Mouse (Mus musculus) thymus, postnatal 0 days (tissue): ENCODE measurements around the gene H2-Ke6. TPM values are rescaled to one million over a fixed set of nuclear protein-coding genes. Genes with fewer than 3 reads are reported as not detected.

Experiments
- DNase-seq: peaks from one replicate; pipeline ENCODE4 v3.0.0-alpha.2; 2015; ENCODE audit warnings: low spot score
- polyA plus RNA-seq: library from polyadenylated mRNA; unstranded; fragments of >200 nt; fragmentation: Nextera tagmentation; extraction: Ambion mirVana; gene quantifications from 2 replicates; pipeline ENCODE4 v1.2.1, GENCODE M21; 2015

The H2-Ke6 gene
- polyA plus RNA-seq: 77.4 and 82.2 TPM in 2 replicates

GRCm38 (mm10) chr17:34027656-34028223, at the start of gene H2-Ke6:
TSS of gene H2-Ke6 (minus strand) at chr17:34028060.
- peak; percentile 92 for DNase-seq

DNA sequence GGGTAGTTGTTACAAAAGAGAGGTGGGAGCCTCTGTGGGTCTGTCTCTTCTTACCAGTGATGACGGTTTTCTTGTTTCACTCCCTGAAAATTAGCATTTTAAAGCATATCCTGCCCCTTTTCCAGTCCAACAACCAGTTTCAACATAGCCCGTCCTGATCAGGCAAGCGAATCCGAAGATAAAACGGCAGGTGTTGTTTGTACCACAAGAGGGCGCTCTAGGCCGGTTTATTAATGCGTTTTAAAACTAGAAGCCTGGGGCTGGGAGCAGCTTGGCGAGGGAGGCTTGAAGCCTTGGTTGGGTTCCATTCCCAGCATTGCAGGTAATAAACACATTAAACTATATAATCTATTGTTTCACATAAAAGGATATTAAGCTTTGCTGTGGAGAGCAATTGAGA, 49.7 kb upstream of the H2-Ke6 start:
- peak; percentile 83 for DNase-seq

DNA sequence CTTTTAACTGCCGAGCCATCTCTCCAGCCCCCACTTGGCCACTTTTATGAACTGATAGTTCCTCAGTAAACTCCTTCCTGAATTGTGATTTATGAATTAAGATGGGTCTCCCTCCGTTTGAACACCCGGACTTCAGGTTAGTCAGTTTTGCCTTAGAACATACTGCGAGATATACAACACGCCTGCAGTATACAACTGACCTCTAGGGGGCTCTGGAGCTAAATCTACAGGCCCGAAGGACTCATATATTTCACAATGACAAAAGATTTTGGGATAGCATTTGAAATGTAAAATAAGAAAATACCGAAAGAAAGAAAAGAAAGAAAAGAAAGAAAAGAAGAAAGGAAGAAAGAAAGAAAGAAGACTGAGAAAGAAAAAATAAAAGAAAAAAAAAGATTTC, 47.4 kb upstream of the H2-Ke6 start:
- peak; percentile 78 for DNase-seq

GRCm38 (mm10) chr17:34072091-34072490, 44.2 kb upstream of the H2-Ke6 start:
- no peak for DNase-seq

DNA sequence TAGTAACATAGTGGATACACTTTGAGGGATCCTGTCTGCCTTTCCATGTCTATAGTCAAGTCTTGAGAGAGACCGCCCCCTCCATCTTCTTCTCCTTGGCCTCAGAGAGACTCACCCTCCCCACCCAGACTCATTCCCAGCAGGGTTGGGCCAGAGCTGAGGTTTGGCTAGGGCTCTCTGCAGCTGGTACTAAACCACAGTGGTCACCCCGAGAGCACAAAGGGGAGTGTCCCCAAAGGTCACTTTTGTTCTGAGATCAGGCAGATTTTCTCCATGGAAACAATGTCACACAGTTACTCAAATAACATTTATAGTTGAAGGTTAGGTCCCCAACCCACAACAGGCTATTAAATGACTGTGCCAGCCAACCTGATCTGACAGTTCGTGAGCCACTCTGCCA, 41.0 kb upstream of the H2-Ke6 start:
- DNase-seq: no peak

DNA sequence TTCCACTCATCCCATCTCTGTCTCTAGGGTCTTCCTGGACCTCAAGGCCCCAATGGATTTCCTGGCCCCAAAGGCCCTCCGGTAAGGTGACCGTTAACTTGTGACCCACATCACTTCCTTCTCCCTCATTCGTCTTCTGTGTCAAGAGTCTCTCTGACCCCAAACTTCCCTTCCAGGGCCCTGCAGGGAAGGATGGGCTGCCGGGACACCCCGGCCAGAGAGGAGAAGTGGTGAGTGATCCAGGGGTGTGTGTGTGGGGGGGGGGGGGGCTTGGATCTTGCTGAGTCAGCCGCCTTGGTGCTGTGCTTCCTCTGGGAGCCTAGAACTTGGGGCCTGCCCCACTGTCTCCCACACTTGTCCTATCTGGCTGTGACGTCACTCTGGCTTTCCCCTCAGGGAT, 29.4 kb upstream of the H2-Ke6 start:
- DNase-seq: no peak

DNA sequence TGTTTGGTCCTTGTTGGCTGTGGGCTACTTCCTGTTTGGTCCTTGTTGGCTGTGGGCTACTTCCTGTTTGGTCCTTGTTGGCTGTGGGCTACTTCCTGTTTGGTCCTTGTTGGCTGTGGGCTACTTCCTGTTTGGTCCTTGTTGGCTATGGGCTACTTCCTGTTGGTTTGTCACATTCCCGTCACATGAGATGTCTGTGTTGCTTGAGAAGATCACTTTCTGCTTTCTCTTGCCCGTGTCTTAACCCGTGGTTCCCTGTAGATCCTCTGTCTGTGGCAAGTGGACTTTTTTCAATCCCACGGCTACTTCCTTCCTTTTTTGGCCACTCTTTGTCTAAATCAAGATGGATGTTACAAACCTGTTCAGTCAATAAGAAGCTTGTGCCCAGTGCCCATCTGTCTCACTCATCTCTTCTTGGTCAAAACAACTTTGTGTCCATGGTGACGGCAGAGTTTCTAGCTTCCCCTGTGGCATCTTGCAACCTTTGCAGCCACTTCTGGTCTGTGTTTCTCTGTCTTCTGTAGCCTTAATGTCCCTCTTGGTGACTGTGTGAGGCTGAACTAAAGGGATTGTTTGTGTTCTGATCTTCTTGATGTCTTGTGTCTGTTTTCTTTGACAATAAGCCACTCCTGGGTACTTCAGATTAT, 19.7 kb upstream of the H2-Ke6 start:
- no peak for DNase-seq

GRCm38 (mm10) chr17:34045941-34046340, 18.1 kb upstream of the H2-Ke6 start:
- DNase-seq: no peak

DNA sequence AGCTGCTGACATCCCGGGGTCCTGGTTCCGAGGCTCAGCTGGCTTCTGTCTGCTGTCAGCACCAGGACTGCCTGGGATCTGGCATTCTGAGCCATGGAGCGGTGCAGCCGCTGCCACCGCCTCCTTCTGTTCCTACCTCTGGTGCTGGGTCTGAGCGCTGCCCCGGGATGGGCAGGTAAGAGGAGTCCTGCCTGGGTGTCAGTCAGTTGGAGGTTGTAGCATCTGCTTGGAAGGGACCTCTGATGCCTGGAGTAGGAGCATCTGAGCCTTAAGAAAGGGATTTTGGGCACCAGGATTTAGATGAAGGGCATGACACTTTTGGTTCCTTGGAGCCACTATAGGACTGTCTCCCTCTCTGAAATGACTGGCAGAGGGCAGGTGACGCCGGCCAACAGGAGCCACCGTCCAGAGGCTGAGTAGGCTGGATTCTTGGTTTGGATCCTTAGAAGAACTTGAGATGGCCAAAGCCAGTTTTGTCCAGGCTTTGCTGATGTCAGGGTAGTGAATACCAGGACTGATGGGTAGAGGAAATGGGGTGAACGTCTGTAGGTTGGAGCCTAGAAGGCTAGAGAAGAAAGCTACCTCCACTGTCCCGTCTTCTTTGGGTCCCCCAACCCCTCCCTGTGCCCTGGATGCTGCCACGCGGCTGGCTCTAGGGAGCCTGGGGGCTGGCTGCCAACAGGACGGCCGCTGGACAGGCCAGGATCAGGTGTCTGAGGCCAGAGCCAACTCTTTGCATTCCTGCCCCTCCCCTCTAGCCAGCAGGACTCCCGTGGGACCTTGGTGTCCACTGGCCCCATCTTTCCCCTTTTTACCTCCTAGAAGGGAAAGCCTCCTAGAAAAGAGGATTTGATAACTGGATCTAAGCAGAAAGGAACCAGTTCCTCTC, 11.9 kb upstream of the H2-Ke6 start:
- no peak for DNase-seq

DNA sequence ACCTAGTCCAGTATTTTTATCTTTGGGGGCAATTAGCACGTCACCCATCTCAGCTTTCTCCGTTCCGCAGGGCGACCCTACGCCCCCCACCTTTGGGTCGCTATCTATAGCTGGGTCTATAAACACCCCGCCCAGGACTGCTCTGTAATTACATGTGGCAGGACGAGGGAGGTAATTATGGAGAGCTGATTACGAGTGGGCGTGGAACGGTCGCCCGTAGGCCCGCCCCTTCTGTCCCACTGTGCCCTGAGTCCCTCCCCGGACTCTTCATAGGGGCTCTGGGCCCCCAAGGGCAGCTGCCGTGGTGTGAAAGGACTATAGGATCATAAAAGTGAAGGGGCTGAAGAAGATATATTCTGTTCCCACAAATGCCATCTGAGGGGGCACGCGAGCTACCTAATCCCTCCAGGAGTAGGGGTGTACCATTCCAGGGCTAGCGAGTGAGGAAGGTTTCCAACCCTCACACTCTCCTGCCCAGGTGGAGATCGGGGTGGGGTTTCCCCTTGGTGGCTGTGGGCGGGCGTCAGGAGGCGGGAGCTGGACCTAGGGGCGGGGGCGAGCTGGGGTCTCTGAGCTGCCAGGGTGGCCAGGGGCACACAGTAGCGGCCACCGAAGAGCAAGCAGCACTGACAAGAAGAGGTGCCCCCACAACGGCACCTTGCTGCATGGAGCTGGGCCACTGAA, 11.2 kb upstream of the H2-Ke6 start, which contains the start of gene Col11a2:
TSS of gene Col11a2 (plus strand) at position 560 of the 684 bp plus-strand sequence.
- no peak for DNase-seq

DNA sequence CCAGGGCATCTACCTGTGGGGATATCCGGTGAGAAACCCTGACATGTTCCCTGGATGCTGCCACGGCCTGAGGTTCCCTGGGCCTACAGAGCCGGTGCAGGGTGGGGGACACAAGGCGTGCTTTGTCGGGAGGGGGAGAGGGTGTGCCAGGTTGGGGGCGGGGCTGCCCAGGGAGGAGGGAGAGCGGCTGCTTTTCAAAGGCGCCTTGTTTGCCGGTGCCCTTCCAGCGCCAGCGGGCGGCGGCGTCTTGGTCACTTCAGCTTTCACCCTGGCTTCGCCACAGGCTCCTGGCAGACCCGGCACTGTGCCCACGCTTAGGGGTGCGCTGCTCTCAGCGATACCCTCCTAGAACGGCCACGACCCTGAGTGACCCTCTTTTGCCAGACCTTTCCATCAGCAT, 10.6 kb upstream of the H2-Ke6 start:
- DNase-seq: no peak

GRCm38 (mm10) chr17:34037241-34037640, 9.4 kb upstream of the H2-Ke6 start:
- no peak for DNase-seq

DNA sequence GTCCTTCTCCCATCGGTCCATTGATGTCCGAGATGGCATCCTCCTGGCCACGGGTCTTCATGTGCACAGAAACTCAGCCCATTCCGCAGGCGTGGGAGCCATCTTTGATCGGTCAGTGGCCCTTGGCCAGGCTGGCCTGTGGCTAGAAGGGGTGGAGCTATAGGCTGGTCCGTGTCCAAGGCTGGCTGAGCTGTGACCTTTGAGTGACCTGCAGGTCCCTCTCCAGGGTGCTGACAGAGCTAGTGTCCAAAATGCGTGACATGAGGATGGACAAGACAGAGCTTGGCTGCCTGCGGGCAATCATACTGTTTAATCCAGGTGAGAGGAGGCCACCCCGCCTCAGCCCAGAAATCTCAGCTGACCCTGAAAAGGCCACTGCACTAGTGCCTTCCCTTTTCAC, 8.8 kb upstream of the H2-Ke6 start:
- DNase-seq: no peak

GRCm38 (mm10) chr17:34035517-34035916, 7.7 kb upstream of the H2-Ke6 start:
- DNase-seq: no peak

GRCm38 (mm10) chr17:34034064-34034463, 6.2 kb upstream of the H2-Ke6 start:
- peak; percentile 77 for DNase-seq

- no peak for DNase-seq
These were observed 5.6 kb upstream of the H2-Ke6 start for GRCm38 (mm10) chr17:34033441-34033840.

DNA sequence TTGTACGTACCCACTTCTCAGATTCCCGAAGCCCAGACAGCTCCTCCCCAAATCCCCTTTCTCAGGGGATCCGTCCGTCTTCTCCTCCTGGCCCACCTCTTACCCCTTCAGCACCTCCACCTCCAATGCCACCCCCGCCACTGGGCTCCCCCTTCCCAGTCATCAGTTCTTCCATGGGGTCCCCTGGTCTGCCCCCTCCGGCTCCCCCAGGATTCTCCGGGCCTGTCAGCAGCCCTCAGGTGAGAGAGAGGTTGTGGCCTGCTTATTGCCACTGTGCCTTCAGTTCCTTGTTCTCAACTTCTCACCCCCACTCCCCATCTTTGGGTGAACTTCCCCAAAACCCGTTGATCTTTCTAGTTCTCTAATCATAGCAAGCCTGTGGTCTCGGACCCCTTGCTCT, 4.9 kb upstream of the H2-Ke6 start:
- DNase-seq: no peak

- peak; percentile 80 for DNase-seq
These were observed 4.3 kb upstream of the H2-Ke6 start for GRCm38 (mm10) chr17:34032174-34032632.

DNA sequence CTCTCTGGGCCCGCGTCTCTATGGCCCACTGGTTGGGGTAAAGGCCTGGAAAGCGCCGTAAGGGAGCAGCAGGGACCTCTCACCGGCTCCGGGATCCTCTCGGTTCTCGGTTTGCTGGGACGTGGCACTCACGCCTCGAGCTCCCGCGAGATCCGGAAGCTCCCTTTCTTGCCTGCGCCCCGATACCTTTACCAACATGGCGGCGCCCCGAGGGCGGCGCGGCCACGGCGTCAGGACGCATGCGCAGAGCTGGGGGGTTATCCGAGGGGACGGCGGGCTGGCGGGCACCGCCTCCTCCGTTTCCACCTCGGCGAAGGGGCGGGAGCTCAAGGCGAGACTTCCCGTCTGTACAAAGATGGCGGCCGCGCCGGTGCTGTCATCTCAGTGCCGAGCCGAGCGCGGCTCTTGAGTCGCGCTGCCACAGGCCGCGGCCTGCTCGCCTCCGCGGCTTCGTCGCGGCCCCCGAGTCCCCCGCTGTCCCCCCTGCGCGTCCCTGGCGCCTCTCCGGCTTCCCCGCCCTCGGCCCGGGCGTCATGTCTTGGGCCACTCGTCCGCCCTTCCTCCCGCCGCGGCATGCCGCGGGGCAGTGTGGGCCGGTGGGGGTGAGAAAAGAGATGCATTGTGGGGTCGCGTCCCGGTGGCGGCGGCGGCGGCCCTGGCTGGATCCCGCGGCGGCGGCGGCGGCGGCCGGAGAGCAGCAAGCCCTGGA, 3.8 kb upstream of the H2-Ke6 start, which contains the start of the genes Slc39a7 and Rxrb:
TSS of gene Slc39a7 (minus strand) at position 218 of the 709 bp plus-strand sequence.
TSS of gene Rxrb (plus strand) at position 348 of the 709 bp plus-strand sequence.
- peak; percentile 99 for DNase-seq

DNA sequence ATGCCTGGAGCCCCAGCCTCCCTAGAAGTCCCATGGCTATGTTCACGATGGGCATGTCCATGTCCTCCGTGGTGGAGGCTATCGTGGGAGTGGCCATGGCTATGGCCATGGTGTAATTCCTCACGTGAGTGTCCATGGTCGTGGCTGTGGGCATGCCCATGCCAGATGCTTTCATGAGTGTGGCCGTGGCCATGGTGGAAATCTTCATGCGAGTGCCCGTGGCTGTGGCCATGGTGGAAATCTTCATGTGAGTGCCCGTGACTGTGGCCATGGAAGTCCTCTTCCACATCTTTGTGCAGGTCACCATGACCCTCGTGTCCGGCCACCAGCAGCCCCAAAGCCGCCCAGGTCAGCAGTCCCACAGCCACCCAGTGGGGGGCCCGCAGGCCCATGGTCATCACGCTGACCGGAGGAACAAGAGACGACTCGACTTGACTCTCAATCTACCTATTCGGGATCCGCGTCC, 3.0 kb upstream of the H2-Ke6 start:
- DNase-seq: peak; percentile 15
